Mouse (Mus musculus) heart, embryonic 11.5 days (tissue): ENCODE measurements around the gene Gfra1. TPM values are rescaled to one million over a fixed set of nuclear protein-coding genes. Genes with fewer than 3 reads are reported as not detected.

Experiments used
- ATAC-seq: fragments of 200-750 bp; cut with Nextera tagmentation; replicated peaks from 2 replicates; pipeline ENCODE4 v1.8.0; 2017; ENCODE audit warnings: moderate library complexity; ENCODE audit not compliant: insufficient number of reproducible peaks, low FRiP score, low TSS enrichment
- H3K27ac ChIP-seq: fragments of 300-500 bp; sonication (generic); 2 replicates; pipeline ENCODE4 v1.5.1; 2014; ENCODE audit warnings: mild to moderate bottlenecking, low read depth, low read length
- H3K27me3 ChIP-seq: fragments of 300-500 bp; sonication (generic); 2 replicates; pipeline ENCODE4 v1.6.1; 2014; ENCODE audit warnings: mild to moderate bottlenecking, low read length, mixed read lengths; ENCODE audit not compliant: control insufficient read depth, insufficient read depth
- H3K36me3 ChIP-seq: fragments of 300-500 bp; sonication (generic); 2 replicates; pipeline ENCODE4 v1.6.1; 2014; ENCODE audit warnings: mild to moderate bottlenecking, low read length, moderate library complexity, mixed read lengths; ENCODE audit not compliant: control insufficient read depth, insufficient read depth
- H3K4me1 ChIP-seq: fragments of 300-500 bp; sonication (generic); 2 replicates; pipeline ENCODE4 v1.6.1; 2014; ENCODE audit warnings: low read length; ENCODE audit not compliant: control insufficient read depth, insufficient read depth
- H3K4me2 ChIP-seq: fragments of 300-500 bp; sonication (generic); 2 replicates; pipeline ENCODE4 v1.6.1; 2014; ENCODE audit warnings: mild to moderate bottlenecking, moderate library complexity
- H3K4me3 ChIP-seq: fragments of 300-500 bp; sonication (generic); 2 replicates; pipeline ENCODE4 v1.5.1; 2014; ENCODE audit warnings: low read depth, low read length
- H3K9ac ChIP-seq: fragments of 300-500 bp; sonication (generic); 2 replicates; pipeline ENCODE4 v1.6.1; 2014; ENCODE audit warnings: mild to moderate bottlenecking, low read depth, low read length, moderate library complexity
- H3K9me3 ChIP-seq: fragments of 300-500 bp; sonication (generic); replicated peaks from 2 replicates; pipeline ENCODE4 v1.6.1; 2016; ENCODE audit warnings: low read length; ENCODE audit not compliant: control insufficient read depth
- WGBS: fragments of 180-500 bp; shearing (Covaris S2); extraction: QIAGEN DNeasy Blood & Tissue Kit; methylation state at CpG from one replicate; pipeline ENCODE4 v1.1.7; 2014; ENCODE audit not compliant: insufficient replicate concordance; 5-methylcytosine and 5-hydroxymethylcytosine counted together
- polyA plus RNA-seq: library from polyadenylated mRNA; unstranded; fragments of >200 nt; fragmentation: Nextera tagmentation; extraction: Ambion mirVana; gene quantifications from 2 replicates; pipeline ENCODE4 v1.2.1, GENCODE M21; 2014

Gene Gfra1
- polyA plus RNA-seq, 1 experiment from 2014 or later, result 3.8 TPM

DNA sequence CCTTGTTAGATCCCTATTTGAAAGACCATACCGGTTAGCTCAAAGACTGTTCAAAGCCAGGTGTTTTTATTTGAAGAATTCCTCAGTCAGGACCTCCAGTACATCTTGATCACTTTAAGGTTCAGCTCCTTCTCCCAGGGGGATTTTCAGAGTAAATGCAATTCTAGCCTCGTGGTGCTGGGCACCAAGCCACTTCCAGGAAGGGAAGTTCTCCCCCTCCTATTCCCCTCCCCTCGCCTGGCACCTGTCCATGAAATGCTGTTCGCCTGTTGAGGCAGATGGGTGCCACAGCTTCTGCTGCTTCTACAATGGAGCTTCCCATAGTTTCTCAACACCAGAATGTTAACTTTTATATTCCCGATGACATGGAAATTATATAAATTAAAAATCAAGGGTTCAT lies 139.2 kb downstream of the Gfra1 start:
- Histone ChIP-seq H3K27ac (no peak overlapping the region), H3K4me3 (no peak overlapping the region), H3K27me3 (no peaks in the 10 kb centered on the region), H3K4me2 (no peak overlapping the region), H3K9me3 (peaks cover 9% of the 10 kb centered on the region), H3K36me3 (no peaks in the 10 kb centered on the region), H3K4me1 (no peaks in the 10 kb centered on the region), H3K9ac (no peak overlapping the region)
- 78% methylated on average over 5 of the region's 5 CpGs for WGBS
- no peak for ATAC-seq

- no peak overlapping the region for H3K4me2 ChIP-seq
- WGBS, result 87% methylated on average over 5 of the region's 5 CpGs
- H3K36me3 ChIP-seq, result no peaks in the 10 kb centered on the region
- H3K9me3 ChIP-seq, result peaks cover 9% of the 10 kb centered on the region
- H3K27me3 ChIP-seq, result no peaks in the 10 kb centered on the region
- no peaks in the 10 kb centered on the region for H3K4me1 ChIP-seq
- no peak overlapping the region for H3K4me3 ChIP-seq
- no peak overlapping the region for H3K9ac ChIP-seq
- no peak for ATAC-seq
- no peak overlapping the region for H3K27ac ChIP-seq
These were observed 140.0 kb downstream of the Gfra1 start for GRCm38 (mm10) chr19:58315681-58316080.

- no peaks in the 10 kb centered on the region for H3K36me3 ChIP-seq
- no peaks in the 10 kb centered on the region for H3K4me1 ChIP-seq
- H3K9ac ChIP-seq, result no peak overlapping the region
- no peak for ATAC-seq
- H3K4me3 ChIP-seq, result no peak overlapping the region
- no peak overlapping the region for H3K4me2 ChIP-seq
- 85% methylated on average over 5 of the region's 5 CpGs for WGBS
- H3K27ac ChIP-seq, result no peak overlapping the region
- H3K27me3 ChIP-seq, result no peaks in the 10 kb centered on the region
- peaks cover 9% of the 10 kb centered on the region for H3K9me3 ChIP-seq
These were observed 141.1 kb downstream of the Gfra1 start for GRCm38 (mm10) chr19:58314631-58315030.

DNA sequence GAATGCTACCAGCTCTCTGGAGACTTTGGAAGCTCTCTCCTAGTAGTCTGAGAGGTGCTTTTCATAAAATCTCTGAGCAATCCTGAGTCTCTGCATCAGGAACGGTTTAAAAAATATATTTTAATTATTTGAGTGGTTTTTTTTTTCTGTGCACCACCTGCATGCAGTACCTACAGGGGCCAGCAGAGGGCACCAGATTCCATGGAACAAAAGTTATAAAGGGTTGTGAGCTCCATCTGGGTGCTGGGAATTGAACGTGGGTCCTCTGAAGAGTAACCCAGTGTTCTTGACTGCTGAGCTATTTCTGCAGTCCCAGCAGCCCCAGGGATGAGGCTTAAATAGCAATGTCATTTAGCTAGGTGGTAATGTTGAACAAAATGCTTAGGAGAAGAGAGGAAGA lies 141.9 kb downstream of the Gfra1 start:
- Histone ChIP-seq H3K27ac (no peak overlapping the region), H3K36me3 (no peaks in the 10 kb centered on the region), H3K4me3 (no peak overlapping the region), H3K4me2 (no peak overlapping the region), H3K27me3 (no peaks in the 10 kb centered on the region), H3K9me3 (peaks cover 9% of the 10 kb centered on the region), H3K9ac (no peak overlapping the region), H3K4me1 (no peaks in the 10 kb centered on the region)
- WGBS, result 71% methylated on average over 2 of the region's 2 CpGs
- no peak for ATAC-seq

- Histone ChIP-seq H3K4me3 (no peak overlapping the region), H3K27me3 (no peaks in the 10 kb centered on the region), H3K27ac (no peak overlapping the region), H3K9me3 (peaks cover 9% of the 10 kb centered on the region), H3K9ac (no peak overlapping the region), H3K4me2 (no peak overlapping the region), H3K4me1 (no peaks in the 10 kb centered on the region), H3K36me3 (no peaks in the 10 kb centered on the region)
- no peak for ATAC-seq
- WGBS, result 77% methylated on average over 2 of the region's 2 CpGs
These were observed 143.2 kb downstream of the Gfra1 start for GRCm38 (mm10) chr19:58312492-58312891.

DNA sequence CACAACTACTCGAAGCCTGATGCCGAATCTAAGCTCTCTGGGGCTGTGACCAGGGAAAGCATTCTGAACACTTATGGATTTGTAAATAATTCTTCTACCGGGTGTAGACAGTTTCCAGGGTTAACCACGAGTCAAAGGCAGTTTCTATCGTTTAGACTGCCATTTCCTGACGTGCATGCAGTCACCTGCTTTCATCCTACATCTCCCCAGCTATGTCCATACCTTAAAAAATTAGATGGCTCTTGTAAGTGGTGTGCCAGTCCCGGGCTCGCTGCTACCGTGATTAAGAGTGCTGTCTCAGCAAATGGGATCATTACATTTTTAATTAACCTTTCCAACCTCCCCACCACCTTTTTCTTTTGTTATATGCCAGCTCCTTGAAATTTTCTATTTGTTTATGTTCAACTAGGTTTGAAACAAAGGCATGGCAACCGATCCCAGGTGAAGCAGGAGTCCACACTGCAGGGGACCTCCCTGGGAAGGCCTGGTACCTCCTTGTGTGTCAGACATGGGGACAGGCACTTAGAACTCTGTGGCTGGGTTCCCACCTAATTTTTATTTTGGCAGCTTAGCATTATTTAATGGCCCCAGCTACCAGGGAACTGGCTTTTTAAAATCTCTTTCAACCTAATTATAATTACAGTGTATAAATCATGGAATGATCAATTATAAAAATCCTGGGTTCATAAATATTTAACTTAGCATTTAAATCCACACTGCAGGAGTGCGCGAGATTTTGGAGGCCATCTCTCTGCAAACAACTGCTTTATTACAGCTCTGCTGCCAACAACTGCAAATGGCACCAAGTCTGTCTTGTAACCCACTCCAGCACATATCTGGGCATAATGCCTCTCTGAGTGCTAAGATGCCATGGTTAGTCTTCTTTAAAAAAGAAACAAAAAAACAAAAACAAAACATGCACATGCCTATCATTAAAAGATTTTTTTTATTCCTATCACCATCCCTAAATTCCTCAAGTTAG lies 145.1 kb downstream of the Gfra1 start:
- Histone ChIP-seq H3K9ac (no peak overlapping the region), H3K9me3 (peaks cover 12% of the 10 kb centered on the region), H3K4me3 (no peak overlapping the region), H3K27ac (no peak overlapping the region), H3K4me2 (no peak overlapping the region), H3K27me3 (no peaks in the 10 kb centered on the region), H3K36me3 (no peaks in the 10 kb centered on the region), H3K4me1 (no peaks in the 10 kb centered on the region)
- ATAC-seq, result no peak
- 75% methylated on average over 12 of the region's 12 CpGs for WGBS

DNA sequence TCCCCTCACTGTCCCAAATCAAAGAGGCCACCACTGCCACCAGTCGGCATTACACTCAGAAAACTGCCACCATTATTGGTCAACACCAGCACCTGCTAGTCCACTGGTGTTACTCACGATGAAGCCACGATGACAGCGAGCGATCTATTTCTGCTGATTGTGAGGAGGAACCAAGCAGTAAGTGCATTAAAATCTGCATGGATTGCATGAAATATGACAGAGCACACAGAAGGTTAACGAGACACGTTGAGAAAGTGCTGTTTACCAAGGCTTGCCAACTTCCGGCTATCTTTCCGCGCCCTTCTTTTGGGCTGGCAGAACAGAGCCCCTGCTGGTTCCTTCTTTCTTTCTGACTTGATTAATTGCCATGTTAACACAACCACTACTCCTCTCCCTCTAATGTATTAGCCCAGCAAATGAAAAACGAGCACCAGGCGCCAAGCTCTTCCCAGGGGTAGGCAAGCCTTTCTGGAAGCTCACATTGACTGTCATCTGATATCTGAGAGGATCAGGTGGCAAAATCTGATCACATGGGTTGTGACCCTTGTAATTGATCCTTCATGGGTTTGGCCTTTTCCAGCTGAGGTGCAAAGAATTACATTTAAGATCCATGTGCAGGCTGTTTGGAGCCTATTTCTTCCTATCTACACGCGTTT lies 146.0 kb downstream of the Gfra1 start:
- Histone ChIP-seq H3K4me2 (no peak overlapping the region), H3K27me3 (no peaks in the 10 kb centered on the region), H3K9me3 (peaks cover 12% of the 10 kb centered on the region), H3K36me3 (no peaks in the 10 kb centered on the region), H3K4me1 (no peaks in the 10 kb centered on the region), H3K9ac (no peak overlapping the region), H3K27ac (no peak overlapping the region), H3K4me3 (no peak overlapping the region)
- ATAC-seq, result no peak
- WGBS, result 80% methylated on average over 14 of the region's 14 CpGs

DNA sequence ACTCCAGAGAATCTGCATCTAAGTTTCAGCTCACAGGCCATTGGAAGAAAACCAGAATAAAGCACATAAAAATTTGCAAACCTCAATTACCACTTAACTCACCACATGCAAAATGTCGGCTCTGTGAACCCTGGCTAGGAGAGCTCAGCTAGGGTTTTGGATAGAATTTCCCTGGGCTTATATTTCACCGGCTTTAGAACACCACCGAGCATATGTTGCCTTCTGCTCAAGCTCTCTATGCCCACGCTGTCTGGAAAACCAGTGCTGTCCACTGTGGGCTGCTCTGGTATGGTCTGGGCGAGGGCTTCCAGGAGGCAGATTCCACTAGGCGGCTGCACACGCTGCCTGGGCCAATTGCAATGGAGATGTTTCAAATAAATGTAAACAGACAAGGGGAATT lies 154.6 kb downstream of the Gfra1 start:
- 78% methylated on average over 7 of the region's 7 CpGs for WGBS
- Histone ChIP-seq H3K4me3 (no peak overlapping the region), H3K27ac (no peak overlapping the region), H3K27me3 (no peaks in the 10 kb centered on the region), H3K36me3 (no peaks in the 10 kb centered on the region), H3K4me1 (no peaks in the 10 kb centered on the region), H3K9ac (no peak overlapping the region), H3K4me2 (no peak overlapping the region), H3K9me3 (peaks cover 3% of the 10 kb centered on the region; the same call in 1 of the 2 replicates)
- no peak for ATAC-seq
